Mouse (Mus musculus): ENCODE data around the gene Zfp688. TPM values are rescaled to one million over a fixed set of nuclear protein-coding genes. Genes with fewer than 3 reads are reported as not detected.

Gene Zfp688
- polyA plus RNA-seq (2014; fragmentation: Illumina TruSeq; extraction: RNeasy Lipid Tissue Mini Kit (QIAGEN cat#74804); ENCODE audit: low read depth, low replicate concordance): 1.4 TPM

GRCm38 (mm10) chr7:127421388-127422191 lies at the start of gene Zfp688:
Zfp688 (minus strand) TSS chr7:127422068.

GRCm38 (mm10) chr7:127459311-127459710 lies 37.4 kb upstream of the Zfp688 start, which contains the start of gene Prr14:
Prr14 (plus strand) TSS chr7:127459611.

DNA sequence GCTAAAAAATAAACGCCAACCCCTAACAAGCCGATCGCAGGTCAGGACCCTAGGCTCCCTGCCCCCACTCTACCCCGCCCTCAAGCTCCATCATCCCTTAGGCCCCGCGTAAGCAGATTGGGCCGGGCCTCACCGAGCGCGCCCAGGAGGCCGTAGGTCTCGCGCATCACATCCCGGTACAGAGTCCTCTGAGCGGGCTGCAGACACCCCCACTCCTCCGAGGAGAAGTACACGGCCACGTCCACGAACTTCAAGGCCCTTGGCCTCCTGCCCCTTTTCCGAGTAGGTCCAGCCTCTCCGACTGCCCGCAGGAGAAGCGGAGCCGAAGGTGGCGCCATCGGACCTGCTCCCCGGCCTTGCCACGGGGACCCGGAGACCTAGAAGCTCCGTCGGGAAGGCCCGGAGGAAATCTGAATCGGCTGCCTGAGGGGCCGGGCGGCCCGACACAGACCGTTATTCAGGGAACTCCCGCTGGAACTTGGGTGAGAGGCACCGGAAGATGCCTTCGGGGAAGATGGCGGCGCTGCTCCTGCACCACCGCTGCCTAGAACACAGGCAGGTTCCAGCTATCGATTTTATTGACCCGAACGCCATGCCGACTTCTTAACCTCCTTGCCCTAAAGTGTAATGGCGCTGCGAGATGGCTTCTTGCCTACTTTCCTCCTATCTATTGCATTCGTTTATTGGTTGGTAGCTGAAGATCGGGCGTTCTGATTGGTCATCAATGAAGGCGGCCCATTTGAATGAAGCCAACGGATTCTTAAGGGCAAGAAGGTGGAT lies 26.8 kb upstream of the Zfp688 start, which contains the start of gene Zfp689:
TSS of gene Zfp689 (minus strand) at position 638 of the 780 bp plus-strand sequence.

DNA sequence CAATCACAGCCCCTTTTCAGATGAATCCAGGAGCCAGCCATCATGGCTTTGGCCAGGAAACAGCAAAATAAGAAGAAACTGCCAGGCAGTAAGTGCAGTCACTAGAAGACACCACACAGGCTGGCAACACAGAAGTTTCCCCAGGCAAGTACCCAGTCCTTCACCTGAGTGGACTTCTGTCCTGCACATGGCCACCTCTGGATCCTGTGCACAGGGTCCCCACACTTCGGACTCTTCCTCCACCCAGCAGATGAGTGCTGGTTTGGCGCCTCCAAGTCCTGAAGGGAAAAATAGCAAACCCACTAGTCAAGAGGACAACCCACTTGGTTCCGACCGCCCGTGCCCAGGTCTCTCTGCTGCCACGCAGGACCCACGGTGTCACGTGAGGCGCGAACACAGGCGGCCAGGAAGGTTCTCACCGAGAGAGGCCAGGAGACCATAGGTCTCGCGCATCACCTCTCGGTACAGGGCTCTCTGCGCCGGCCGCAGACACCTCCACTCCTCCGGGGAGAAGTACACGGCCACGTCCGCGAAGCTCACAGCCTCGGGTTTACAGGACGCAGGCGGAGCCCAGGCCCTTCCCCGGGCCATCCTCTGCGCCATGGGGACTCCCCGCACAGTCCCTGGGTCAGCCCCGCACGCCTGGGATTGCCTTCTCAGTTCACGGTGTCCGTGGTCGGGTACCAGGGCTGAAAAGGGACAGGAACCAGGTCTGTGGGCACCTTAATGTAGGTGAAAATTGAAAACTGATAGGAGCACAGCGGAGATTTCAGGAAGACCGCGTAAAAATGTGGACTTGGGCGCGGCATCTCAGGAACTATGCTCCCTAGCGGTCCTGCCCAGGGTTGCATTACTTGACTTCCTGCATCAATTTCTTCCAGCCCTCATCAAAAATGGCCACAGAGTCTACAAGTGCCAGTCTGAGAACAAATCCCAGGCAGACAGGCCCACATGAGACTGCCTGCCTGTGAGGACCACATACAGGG lies 15.6 kb downstream of the Zfp688 start, which contains the start of gene Zfp764:
TSS of gene Zfp764 (minus strand) at position 821 of the 986 bp plus-strand sequence.

GRCm38 (mm10) chr7:127393157-127393943 lies 28.5 kb downstream of the Zfp688 start, which contains the start of gene E430018J23Rik:
E430018J23Rik (minus strand) TSS chr7:127393629.

GRCm38 (mm10) chr7:127386641-127387392 lies 35.1 kb downstream of the Zfp688 start, which contains the start of gene 9130019O22Rik:
9130019O22Rik (minus strand) TSS chr7:127387166.

DNA sequence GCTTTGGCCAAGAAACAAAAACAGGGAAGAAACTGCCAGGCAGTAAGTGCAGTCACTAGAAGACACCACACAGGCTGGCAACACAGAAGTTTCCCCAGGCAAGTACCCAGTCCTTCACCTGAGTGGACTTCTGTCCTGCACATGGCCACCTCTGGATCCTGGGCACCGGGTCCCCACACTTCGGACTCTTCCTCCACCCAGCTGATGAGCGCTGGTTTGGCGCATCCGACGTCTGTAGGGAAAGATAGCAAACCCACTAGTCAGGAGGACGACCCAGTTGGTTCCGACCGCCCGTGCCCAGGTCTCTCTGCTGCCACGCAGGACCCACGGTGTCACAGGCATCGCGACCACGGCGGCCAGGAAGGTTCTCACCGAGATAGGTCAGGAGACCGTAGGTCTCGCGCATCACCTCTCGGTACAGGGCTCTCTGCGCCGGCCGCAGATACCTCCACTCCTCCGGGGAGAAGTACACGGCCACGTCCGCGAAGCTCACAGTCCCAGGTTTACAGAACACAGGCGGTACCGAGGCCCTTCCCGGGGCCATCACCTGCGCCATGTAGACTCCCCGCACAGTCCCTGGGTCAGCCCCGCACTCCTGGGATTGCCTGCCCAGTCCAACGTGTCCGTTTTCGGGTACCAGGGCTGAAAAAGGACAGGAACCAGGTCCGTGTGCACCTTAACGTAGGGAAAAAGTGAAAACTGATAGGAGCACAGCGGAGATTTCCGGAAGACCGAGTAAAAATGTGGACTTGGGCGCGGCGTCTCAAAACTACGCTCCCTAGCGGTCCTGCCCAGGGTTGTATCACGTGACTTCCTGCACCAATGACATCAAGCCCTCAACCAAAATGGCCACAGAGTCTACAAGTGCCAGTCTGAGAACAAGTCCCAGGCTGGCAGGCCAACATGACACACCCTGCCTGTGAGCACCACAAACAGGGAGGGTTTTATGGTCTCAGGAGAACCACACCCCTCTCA lies 46.3 kb downstream of the Zfp688 start, which contains the start of gene Zfp747:
TSS of gene Zfp747 (minus strand) at position 780 of the 975 bp plus-strand sequence.

Other genes with a start within 250 kb of the Zfp688 start
- gene Cd2bp2, start 226.0 kb downstream of the Zfp688 start, polyA plus RNA-seq (2014; fragmentation: Illumina TruSeq; extraction: RNeasy Lipid Tissue Mini Kit (QIAGEN cat#74804); ENCODE audit: low read depth, low replicate concordance): 8.9 TPM
- 1.6 TPM for gene Tbc1d10b, start 213.6 kb downstream of the Zfp688 start, polyA plus RNA-seq (2014; fragmentation: Illumina TruSeq; extraction: RNeasy Lipid Tissue Mini Kit (QIAGEN cat#74804); ENCODE audit: low read depth, low replicate concordance)
- not detected for gene Mylpf, start 213.2 kb downstream of the Zfp688 start, polyA plus RNA-seq (2014; fragmentation: Illumina TruSeq; extraction: RNeasy Lipid Tissue Mini Kit (QIAGEN cat#74804); ENCODE audit: low read depth, low replicate concordance)
- gene Zfp553, start 189.0 kb downstream of the Zfp688 start, polyA plus RNA-seq (2014; fragmentation: Illumina TruSeq; extraction: RNeasy Lipid Tissue Mini Kit (QIAGEN cat#74804); ENCODE audit: low read depth, low replicate concordance): 1.1 TPM
- gene Sept1, start 188.9 kb downstream of the Zfp688 start, polyA plus RNA-seq (2014; fragmentation: Illumina TruSeq; extraction: RNeasy Lipid Tissue Mini Kit (QIAGEN cat#74804); ENCODE audit: low read depth, low replicate concordance): 0.53 TPM
- 6.9 TPM for gene Zfp771, start 177.8 kb downstream of the Zfp688 start, polyA plus RNA-seq (2014; fragmentation: Illumina TruSeq; extraction: RNeasy Lipid Tissue Mini Kit (QIAGEN cat#74804); ENCODE audit: low read depth, low replicate concordance)
- 0.62 TPM for gene Dctpp1, start 161.4 kb downstream of the Zfp688 start, polyA plus RNA-seq (2014; fragmentation: Illumina TruSeq; extraction: RNeasy Lipid Tissue Mini Kit (QIAGEN cat#74804); ENCODE audit: low read depth, low replicate concordance)
- 126 TPM for gene Sephs2, start 148.0 kb downstream of the Zfp688 start, polyA plus RNA-seq (2014; fragmentation: Illumina TruSeq; extraction: RNeasy Lipid Tissue Mini Kit (QIAGEN cat#74804); ENCODE audit: low read depth, low replicate concordance)
- gene Itgal, start 125.8 kb downstream of the Zfp688 start, polyA plus RNA-seq (2014; fragmentation: Illumina TruSeq; extraction: RNeasy Lipid Tissue Mini Kit (QIAGEN cat#74804); ENCODE audit: low read depth, low replicate concordance): 0.22 TPM
- gene Zfp768, start 76.5 kb downstream of the Zfp688 start, polyA plus RNA-seq (2014; fragmentation: Illumina TruSeq; extraction: RNeasy Lipid Tissue Mini Kit (QIAGEN cat#74804); ENCODE audit: low read depth, low replicate concordance): 4.0 TPM
- gene Zfp747, start 46.0 kb downstream of the Zfp688 start, polyA plus RNA-seq (2014; fragmentation: Illumina TruSeq; extraction: RNeasy Lipid Tissue Mini Kit (QIAGEN cat#74804); ENCODE audit: low read depth, low replicate concordance): 0.35 TPM
- 0.20 TPM for gene 9130019O22Rik, start 34.9 kb downstream of the Zfp688 start, polyA plus RNA-seq (2014; fragmentation: Illumina TruSeq; extraction: RNeasy Lipid Tissue Mini Kit (QIAGEN cat#74804); ENCODE audit: low read depth, low replicate concordance)
- gene E430018J23Rik, start 28.4 kb downstream of the Zfp688 start, polyA plus RNA-seq (2014; fragmentation: Illumina TruSeq; extraction: RNeasy Lipid Tissue Mini Kit (QIAGEN cat#74804); ENCODE audit: low read depth, low replicate concordance): 0.57 TPM
- 0.14 TPM for gene Zfp764, start 15.2 kb downstream of the Zfp688 start, polyA plus RNA-seq (2014; fragmentation: Illumina TruSeq; extraction: RNeasy Lipid Tissue Mini Kit (QIAGEN cat#74804); ENCODE audit: low read depth, low replicate concordance)
- gene Zfp689, start 27.1 kb upstream of the Zfp688 start, polyA plus RNA-seq (2014; fragmentation: Illumina TruSeq; extraction: RNeasy Lipid Tissue Mini Kit (QIAGEN cat#74804); ENCODE audit: low read depth, low replicate concordance): 2.3 TPM
- 25.2 TPM for gene Prr14, start 37.5 kb upstream of the Zfp688 start, polyA plus RNA-seq (2014; fragmentation: Illumina TruSeq; extraction: RNeasy Lipid Tissue Mini Kit (QIAGEN cat#74804); ENCODE audit: low read depth, low replicate concordance)
- 12.3 TPM for gene Fbrs, start 57.1 kb upstream of the Zfp688 start, polyA plus RNA-seq (2014; fragmentation: Illumina TruSeq; extraction: RNeasy Lipid Tissue Mini Kit (QIAGEN cat#74804); ENCODE audit: low read depth, low replicate concordance)
- 6.5 TPM for gene Srcap, start 89.9 kb upstream of the Zfp688 start, polyA plus RNA-seq (2014; fragmentation: Illumina TruSeq; extraction: RNeasy Lipid Tissue Mini Kit (QIAGEN cat#74804); ENCODE audit: low read depth, low replicate concordance)
- 4.6 TPM for gene Gm42715, start 97.5 kb upstream of the Zfp688 start, polyA plus RNA-seq (2014; fragmentation: Illumina TruSeq; extraction: RNeasy Lipid Tissue Mini Kit (QIAGEN cat#74804); ENCODE audit: low read depth, low replicate concordance)
- not detected for gene Tmem265, start 139.3 kb upstream of the Zfp688 start, polyA plus RNA-seq (2014; fragmentation: Illumina TruSeq; extraction: RNeasy Lipid Tissue Mini Kit (QIAGEN cat#74804); ENCODE audit: low read depth, low replicate concordance)
- gene Phkg2, start 151.3 kb upstream of the Zfp688 start, polyA plus RNA-seq (2014; fragmentation: Illumina TruSeq; extraction: RNeasy Lipid Tissue Mini Kit (QIAGEN cat#74804); ENCODE audit: low read depth, low replicate concordance): 445 TPM
- gene Ccdc189, start 166.5 kb upstream of the Zfp688 start, polyA plus RNA-seq (2014; fragmentation: Illumina TruSeq; extraction: RNeasy Lipid Tissue Mini Kit (QIAGEN cat#74804); ENCODE audit: low read depth, low replicate concordance): 22.2 TPM
- 6.3 TPM for gene Rnf40, start 166.7 kb upstream of the Zfp688 start, polyA plus RNA-seq (2014; fragmentation: Illumina TruSeq; extraction: RNeasy Lipid Tissue Mini Kit (QIAGEN cat#74804); ENCODE audit: low read depth, low replicate concordance)
- 7.4 TPM for gene Zfp629, start 193.7 kb upstream of the Zfp688 start, polyA plus RNA-seq (2014; fragmentation: Illumina TruSeq; extraction: RNeasy Lipid Tissue Mini Kit (QIAGEN cat#74804); ENCODE audit: low read depth, low replicate concordance)

Data from testis, adult 10 weeks (tissue).